Mouse (Mus musculus): ENCODE data around the gene Glipr2. TPM values are rescaled to one million over a fixed set of nuclear protein-coding genes. Genes with fewer than 3 reads are reported as not detected.

The Glipr2 gene
- polyA plus RNA-seq, 1 experiment from 2014 or later = 44.3 TPM

DNA sequence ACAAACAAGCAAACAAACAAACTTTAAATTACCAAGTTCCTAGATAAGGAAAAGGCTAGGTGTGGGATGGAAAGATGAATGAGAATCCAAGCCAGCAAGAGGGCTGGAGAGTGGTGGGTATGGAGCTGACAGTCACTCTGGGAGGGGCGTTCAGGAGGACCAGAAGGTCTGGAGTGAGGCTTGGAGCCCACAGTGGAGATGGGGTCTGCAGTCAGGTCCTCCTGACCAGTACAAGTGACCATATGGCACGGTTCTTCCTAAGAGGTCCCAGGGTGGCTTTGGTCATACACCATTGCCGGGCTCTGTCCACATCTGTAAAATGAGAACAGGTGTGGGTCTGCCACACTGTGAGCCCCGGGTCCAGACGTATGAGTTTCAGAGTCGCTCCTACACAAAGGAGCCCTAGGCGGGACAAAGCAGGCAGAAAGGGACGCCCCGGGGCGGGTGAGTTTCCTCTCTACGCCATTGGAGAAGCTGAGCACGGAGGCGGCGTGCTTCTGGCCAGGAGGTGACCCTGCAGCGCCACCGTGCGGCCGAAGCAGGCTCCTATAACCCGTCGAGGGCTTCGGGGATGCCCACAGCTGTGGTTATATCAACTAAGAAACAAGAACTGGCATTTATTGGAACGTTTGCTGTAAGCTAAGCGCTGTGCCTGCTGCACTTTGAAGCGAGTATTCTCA lies 25.0 kb downstream of the Glipr2 start:
- H3K27ac ChIP-seq = peak overlapping the region; percentile 34; the same call in 1 of the 2 replicates

GRCm38 (mm10) chr4:43983181-43983580 lies 26.0 kb downstream of the Glipr2 start, which contains the start of gene Ccin:
Ccin (plus strand) TSS chr4:43983483.
- WGBS = 66% methylated on average over 11 of the region's 11 CpGs
- Histone ChIP-seq H3K27ac (no peak within 1 kb of the TSS), H3K4me1 (replicated peaks) (peaks cover 25% of the 10 kb centered on the region), H3K4me2 (peak within 1 kb of the TSS; percentile 85), H3K9me3 (replicated peaks) (no peaks in the 10 kb centered on the region), H3K27me3 (no peaks in the 10 kb centered on the region), H3K4me3 (peak within 1 kb of the TSS; percentile 46), H3K9ac (peak within 1 kb of the TSS; percentile 68), H3K36me3 (no peaks in the 10 kb centered on the region)
- ATAC-seq (replicated peaks; ENCODE audit: insufficient number of reproducible peaks, insufficient read depth, low FRiP score, low read depth) = no peak

More for the DNA sequence above, 25.0 kb downstream of the Glipr2 start:
- peak; percentile 88 for ATAC-seq (replicated peaks; ENCODE audit: insufficient number of reproducible peaks, insufficient read depth, low FRiP score, low read depth)
- Histone ChIP-seq H3K9me3 (replicated peaks) (no peaks in the 10 kb centered on the region), H3K4me3 (peak overlapping the region; percentile 46), H3K4me2 (peak overlapping the region; percentile 85), H3K4me1 (replicated peaks) (peaks cover 27% of the 10 kb centered on the region), H3K36me3 (no peaks in the 10 kb centered on the region), H3K9ac (peak overlapping the region; percentile 68), H3K27me3 (no peaks in the 10 kb centered on the region)
- 1% methylated on average over 24 of the region's 24 CpGs for WGBS

- H3K4me2 ChIP-seq = no peak overlapping the region
- H3K9me3 ChIP-seq (replicated peaks) = no peaks in the 10 kb centered on the region
- no peaks in the 10 kb centered on the region for H3K36me3 ChIP-seq
- H3K4me3 ChIP-seq = no peak overlapping the region
- H3K9ac ChIP-seq = no peak overlapping the region
- 88% methylated on average over 22 of the region's 22 CpGs for WGBS
- no peak for ATAC-seq (replicated peaks; ENCODE audit: insufficient number of reproducible peaks, insufficient read depth, low FRiP score, low read depth)
- no peaks in the 10 kb centered on the region for H3K27me3 ChIP-seq
- H3K4me1 ChIP-seq (replicated peaks) = peaks cover 19% of the 10 kb centered on the region
- H3K27ac ChIP-seq = no peak overlapping the region
Measured at GRCm38 (mm10) chr4:43983756-43984155, 26.6 kb downstream of the Glipr2 start.

- Histone ChIP-seq H3K9ac (no peak overlapping the region), H3K27me3 (no peaks in the 10 kb centered on the region), H3K36me3 (no peaks in the 10 kb centered on the region), H3K27ac (no peak overlapping the region), H3K4me2 (no peak overlapping the region), H3K4me3 (no peak overlapping the region), H3K4me1 (replicated peaks) (peaks cover 13% of the 10 kb centered on the region), H3K9me3 (replicated peaks) (no peaks in the 10 kb centered on the region)
- no peak for ATAC-seq (replicated peaks; ENCODE audit: insufficient number of reproducible peaks, insufficient read depth, low FRiP score, low read depth)
- 85% methylated on average over 19 of the region's 19 CpGs for WGBS
Measured at GRCm38 (mm10) chr4:43984326-43984725, 27.1 kb downstream of the Glipr2 start.

DNA sequence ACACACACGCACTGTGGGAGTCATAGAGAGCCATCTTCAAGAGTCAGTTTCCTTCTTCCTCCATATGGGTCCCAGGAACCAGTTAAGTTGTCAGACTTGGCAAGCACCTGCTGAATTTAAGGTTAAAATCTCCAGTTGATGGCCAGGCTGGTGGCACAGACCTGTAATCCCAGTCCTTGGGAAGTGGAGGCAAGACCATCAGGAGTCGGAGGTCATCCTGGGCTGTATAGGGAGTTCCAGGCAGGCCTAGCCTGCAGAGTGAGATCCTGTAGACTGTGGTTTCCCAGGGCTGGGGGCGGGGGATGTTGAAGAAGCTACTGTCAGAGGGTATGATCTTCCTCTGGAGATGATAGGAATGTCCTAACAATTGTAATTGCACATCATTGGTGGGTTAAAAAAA lies 31.8 kb downstream of the Glipr2 start:
- H3K27me3 ChIP-seq = no peaks in the 10 kb centered on the region
- H3K9me3 ChIP-seq (replicated peaks) = no peaks in the 10 kb centered on the region
- no peak overlapping the region for H3K27ac ChIP-seq
- 79% methylated on average over 3 of the region's 3 CpGs for WGBS
- no peak for ATAC-seq (replicated peaks; ENCODE audit: insufficient number of reproducible peaks, insufficient read depth, low FRiP score, low read depth)
- H3K9ac ChIP-seq = no peak overlapping the region
- H3K4me1 ChIP-seq (replicated peaks) = no peaks in the 10 kb centered on the region
- H3K4me3 ChIP-seq = no peak overlapping the region
- H3K4me2 ChIP-seq = no peak overlapping the region
- H3K36me3 ChIP-seq = no peaks in the 10 kb centered on the region

GRCm38 (mm10) chr4:43993072-43993471 lies 35.9 kb downstream of the Glipr2 start:
- H3K4me2 ChIP-seq = no peak overlapping the region
- no peaks in the 10 kb centered on the region for H3K27me3 ChIP-seq
- H3K9me3 ChIP-seq (replicated peaks) = no peaks in the 10 kb centered on the region
- 90% methylated on average over 11 of the region's 11 CpGs for WGBS
- ATAC-seq (replicated peaks; ENCODE audit: insufficient number of reproducible peaks, insufficient read depth, low FRiP score, low read depth) = no peak
- H3K9ac ChIP-seq = no peak overlapping the region
- no peak overlapping the region for H3K27ac ChIP-seq
- no peaks in the 10 kb centered on the region for H3K36me3 ChIP-seq
- no peak overlapping the region for H3K4me3 ChIP-seq
- H3K4me1 ChIP-seq (replicated peaks) = no peaks in the 10 kb centered on the region

- Histone ChIP-seq H3K4me3 (no peak overlapping the region), H3K9ac (no peak overlapping the region), H3K4me2 (no peak overlapping the region), H3K4me1 (replicated peaks) (no peaks in the 10 kb centered on the region), H3K36me3 (no peaks in the 10 kb centered on the region), H3K27me3 (no peaks in the 10 kb centered on the region), H3K27ac (no peak overlapping the region), H3K9me3 (replicated peaks) (peaks cover 4% of the 10 kb centered on the region; the same call in 1 of the 2 replicates)
- ATAC-seq (replicated peaks; ENCODE audit: insufficient number of reproducible peaks, insufficient read depth, low FRiP score, low read depth) = no peak
- WGBS = 71% methylated on average over 2 of the region's 2 CpGs
Measured at GRCm38 (mm10) chr4:43994342-43994741, 37.1 kb downstream of the Glipr2 start.

- Histone ChIP-seq H3K4me1 (replicated peaks) (no peaks in the 10 kb centered on the region), H3K27me3 (no peaks in the 10 kb centered on the region), H3K27ac (no peak overlapping the region), H3K9ac (no peak overlapping the region), H3K9me3 (replicated peaks) (peaks cover 4% of the 10 kb centered on the region; the same call in 1 of the 2 replicates), H3K4me3 (no peak overlapping the region), H3K36me3 (no peaks in the 10 kb centered on the region), H3K4me2 (no peak overlapping the region)
- WGBS = 77% methylated on average over 6 of the region's 6 CpGs
- no peak for ATAC-seq (replicated peaks; ENCODE audit: insufficient number of reproducible peaks, insufficient read depth, low FRiP score, low read depth)
Measured at GRCm38 (mm10) chr4:44003622-44004021, 46.4 kb downstream of the Glipr2 start.

- Histone ChIP-seq H3K9ac (no peak within 1 kb of the TSS), H3K4me2 (no peak within 1 kb of the TSS), H3K4me3 (no peak within 1 kb of the TSS), H3K9me3 (replicated peaks) (no peaks in the 10 kb centered on the region), H3K27me3 (no peaks in the 10 kb centered on the region), H3K4me1 (replicated peaks) (no peaks in the 10 kb centered on the region), H3K27ac (no peak within 1 kb of the TSS), H3K36me3 (no peaks in the 10 kb centered on the region)
- no peak for ATAC-seq (replicated peaks; ENCODE audit: insufficient number of reproducible peaks, insufficient read depth, low FRiP score, low read depth)
- WGBS = 77% methylated on average over 5 of the region's 5 CpGs
Measured at GRCm38 (mm10) chr4:44004126-44004525, 46.9 kb downstream of the Glipr2 start, which contains the start of gene Clta. Clta (plus strand) TSS chr4:44004452.

GRCm38 (mm10) chr4:44004623-44005409 lies 47.6 kb downstream of the Glipr2 start:
- H3K4me2 ChIP-seq = no peak overlapping the region
- H3K36me3 ChIP-seq = no peaks in the 10 kb centered on the region
- ATAC-seq (replicated peaks; ENCODE audit: insufficient number of reproducible peaks, insufficient read depth, low FRiP score, low read depth) = no peak
- 69% methylated on average over 3 of the region's 3 CpGs for WGBS
- no peak overlapping the region for H3K9ac ChIP-seq
- H3K27me3 ChIP-seq = no peaks in the 10 kb centered on the region
- H3K9me3 ChIP-seq (replicated peaks) = no peaks in the 10 kb centered on the region
- H3K4me1 ChIP-seq (replicated peaks) = no peaks in the 10 kb centered on the region
- no peak overlapping the region for H3K27ac ChIP-seq
- H3K4me3 ChIP-seq = no peak overlapping the region

DNA sequence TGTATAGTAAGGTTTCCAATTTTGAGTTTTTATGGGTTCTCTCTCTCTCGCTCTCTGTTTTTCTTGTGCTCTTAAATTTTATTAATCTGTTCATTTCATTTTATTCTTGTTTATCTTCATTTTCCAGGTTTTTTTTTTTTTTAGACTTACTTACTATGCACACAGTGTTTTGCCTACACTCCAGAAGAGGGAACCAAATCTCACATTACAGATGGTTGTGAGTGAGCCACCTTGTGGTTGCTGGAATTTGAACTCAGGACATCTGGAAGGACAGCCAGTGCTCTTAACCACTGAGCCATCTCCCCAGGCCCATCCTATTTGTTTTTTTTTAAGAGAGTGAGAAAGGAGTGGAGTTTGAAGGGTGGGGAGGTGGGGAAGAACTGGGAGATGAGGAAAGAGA lies 53.0 kb downstream of the Glipr2 start:
- 97% methylated on average over 1 of the region's 1 CpGs for WGBS
- Histone ChIP-seq H3K4me1 (replicated peaks) (peaks cover 21% of the 10 kb centered on the region), H3K36me3 (no peaks in the 10 kb centered on the region), H3K4me3 (no peak overlapping the region), H3K4me2 (no peak overlapping the region), H3K9me3 (replicated peaks) (no peaks in the 10 kb centered on the region), H3K9ac (no peak overlapping the region), H3K27me3 (no peaks in the 10 kb centered on the region), H3K27ac (no peak overlapping the region)
- ATAC-seq (replicated peaks; ENCODE audit: insufficient number of reproducible peaks, insufficient read depth, low FRiP score, low read depth) = no peak

All from heart, embryonic 15.5 days (tissue).